Mouse (Mus musculus) ES-Bruce4 (cell line): Measurements from ENCODE around the gene Ube4b. TPM values are rescaled to one million over a fixed set of nuclear protein-coding genes. Genes with fewer than 3 reads are reported as not detected.
A peak's percentile ranks its signal among the peaks of the same experiment; 100 is the strongest.

ENCODE experiments used
- H3K27ac ChIP-seq: 2 replicates; pipeline ENCODE4 v1.5.1; 2012; ENCODE audit warnings: low read length, inconsistent platforms; ENCODE audit not compliant: insufficient read depth
- H3K27me3 ChIP-seq: 2 replicates; pipeline ENCODE4 v1.6.1; 2012; ENCODE audit warnings: mild to moderate bottlenecking, low read length, inconsistent platforms; ENCODE audit not compliant: control insufficient read depth, poor library complexity, insufficient read depth, severe bottlenecking
- H3K36me3 ChIP-seq: 2 replicates; pipeline ENCODE4 v1.6.1; 2012; ENCODE audit warnings: inconsistent platforms, mild to moderate bottlenecking, low read length, moderate library complexity; ENCODE audit not compliant: control insufficient read depth, poor library complexity, insufficient read depth, severe bottlenecking
- H3K4me1 ChIP-seq: one replicate; pipeline ENCODE4 v1.8.1; 2011; ENCODE audit warnings: low read length; ENCODE audit not compliant: control insufficient read depth, insufficient read depth
- H3K4me3 ChIP-seq: 2 replicates; pipeline ENCODE4 v1.5.1; 2011; ENCODE audit warnings: low read depth, mild to moderate bottlenecking, low read length
- H3K9ac ChIP-seq: 2 replicates; pipeline ENCODE4 v1.6.1; 2012; ENCODE audit warnings: low read depth, mild to moderate bottlenecking, inconsistent platforms; ENCODE audit not compliant: poor library complexity, severe bottlenecking
- H3K9me3 ChIP-seq: replicated peaks from 2 replicates; pipeline ENCODE4 v1.6.1; 2012; ENCODE audit warnings: mild to moderate bottlenecking, low read length, inconsistent platforms; ENCODE audit not compliant: control insufficient read depth, poor library complexity, insufficient read depth, severe bottlenecking
- CTCF ChIP-seq: IDR thresholded peaks from one replicate; pipeline ENCODE4 v1.8.1; 2011; ENCODE audit warnings: low read depth, low read length
- EP300 ChIP-seq: IDR thresholded peaks from 2 replicates; pipeline ENCODE4 v1.6.1; 2011; ENCODE audit warnings: low read depth, low read length; ENCODE audit not compliant: insufficient read depth
- POLR2A ChIP-seq: IDR thresholded peaks from one replicate; pipeline ENCODE4 v1.8.1; 2011; ENCODE audit warnings: low read length; ENCODE audit not compliant: insufficient read depth
- polyA plus RNA-seq: library from polyadenylated mRNA; stranded (reverse); fragments of >200 nt; gene quantifications from 2 replicates; pipeline ENCODE4 v1.2.4, GENCODE M21; 2011; ENCODE audit warnings: low read depth; ENCODE audit not compliant: missing spikeins, insufficient read depth, insufficient read length

Ube4b gene
- polyA plus RNA-seq, 1 experiment: 193 TPM

DNA sequence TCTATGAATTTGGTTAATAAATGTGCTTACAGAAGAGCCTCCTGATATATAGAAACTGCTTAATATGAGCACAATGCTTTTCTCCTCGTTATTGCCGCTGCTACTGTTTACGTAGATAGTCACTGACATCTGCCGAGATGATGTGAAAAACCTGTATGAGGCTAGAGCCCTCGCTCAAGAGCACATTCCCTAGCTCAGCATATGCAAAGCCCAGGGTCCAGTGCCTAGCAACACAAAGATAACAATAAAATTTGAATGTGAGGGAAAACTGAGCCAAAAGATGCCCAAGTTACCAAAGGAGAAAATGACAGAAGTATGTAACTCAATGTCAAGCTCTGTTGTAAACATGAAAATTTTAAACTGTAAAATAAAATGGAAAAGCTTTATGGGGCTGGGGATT lies 123.0 kb downstream of the Ube4b start:
- peaks cover 4% of the 10 kb centered on the region for H3K4me1 ChIP-seq
- H3K27me3 ChIP-seq: no peaks in the 10 kb centered on the region
- no peak overlapping the region for H3K27ac ChIP-seq
- no peaks in the 10 kb centered on the region for H3K36me3 ChIP-seq
- no peak overlapping the region for H3K4me3 ChIP-seq
- H3K9ac ChIP-seq: no peak overlapping the region
- TF ChIP-seq CTCF (no peak), EP300 (no peak), POLR2A (no peak)
- no peaks in the 10 kb centered on the region for H3K9me3 ChIP-seq

GRCm38 (mm10) chr4:149302751-149303150 lies 123.8 kb downstream of the Ube4b start:
- Histone ChIP-seq H3K36me3 (no peaks in the 10 kb centered on the region), H3K27me3 (no peaks in the 10 kb centered on the region), H3K9ac (no peak overlapping the region), H3K27ac (no peak overlapping the region), H3K9me3 (no peaks in the 10 kb centered on the region), H3K4me3 (no peak overlapping the region), H3K4me1 (peaks cover 4% of the 10 kb centered on the region)
- no peak for TF ChIP-seq CTCF
- no peak for TF ChIP-seq POLR2A
- TF ChIP-seq EP300: no peak

- Histone ChIP-seq H3K9me3 (no peaks in the 10 kb centered on the region), H3K4me1 (peaks cover 4% of the 10 kb centered on the region), H3K27me3 (no peaks in the 10 kb centered on the region), H3K36me3 (no peaks in the 10 kb centered on the region), H3K4me3 (no peak overlapping the region), H3K27ac (peak overlapping the region; percentile 61; the same call in 1 of the 2 replicates), H3K9ac (no peak overlapping the region)
- TF ChIP-seq CTCF: no peak
- TF ChIP-seq EP300: no peak
- TF ChIP-seq POLR2A: no peak
Observed at GRCm38 (mm10) chr4:149302136-149302535, 124.4 kb downstream of the Ube4b start.

GRCm38 (mm10) chr4:149296501-149296900 lies 130.0 kb downstream of the Ube4b start:
- Histone ChIP-seq H3K36me3 (no peaks in the 10 kb centered on the region), H3K9me3 (no peaks in the 10 kb centered on the region), H3K27ac (no peak overlapping the region), H3K4me1 (peaks cover under 1% of the 10 kb centered on the region), H3K27me3 (no peaks in the 10 kb centered on the region), H3K4me3 (no peak overlapping the region), H3K9ac (no peak overlapping the region)
- no peak for TF ChIP-seq POLR2A

- H3K27me3 ChIP-seq: no peaks in the 10 kb centered on the region
- no peaks in the 10 kb centered on the region for H3K4me1 ChIP-seq
- H3K36me3 ChIP-seq: no peaks in the 10 kb centered on the region
- H3K4me3 ChIP-seq: no peak overlapping the region
- no peak overlapping the region for H3K27ac ChIP-seq
- no peak for TF ChIP-seq CTCF
- TF ChIP-seq POLR2A: no peak
- TF ChIP-seq EP300: no peak
- H3K9me3 ChIP-seq: no peaks in the 10 kb centered on the region
- H3K9ac ChIP-seq: no peak overlapping the region
Observed at GRCm38 (mm10) chr4:149292984-149293383, 133.6 kb downstream of the Ube4b start.

DNA sequence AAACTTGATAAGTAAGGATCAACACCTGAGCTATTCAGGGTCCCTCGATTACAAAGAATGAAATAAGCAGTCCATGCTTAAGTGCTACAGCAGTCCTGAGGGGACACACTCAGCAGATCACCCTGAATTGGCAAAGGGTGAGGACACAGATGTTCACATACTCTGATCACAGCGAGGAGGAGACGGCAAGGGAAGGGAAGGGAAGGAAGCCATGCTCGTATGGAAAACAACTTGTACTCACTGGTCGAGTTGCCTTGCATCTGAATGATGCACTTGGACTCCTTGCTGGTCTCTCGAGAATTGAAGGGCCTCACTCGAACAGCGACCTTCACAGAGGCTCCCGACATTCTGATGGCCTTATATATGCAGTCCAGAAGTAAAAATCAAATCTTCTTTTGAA lies 135.5 kb downstream of the Ube4b start:
- Histone ChIP-seq H3K27ac (no peak overlapping the region), H3K9me3 (no peaks in the 10 kb centered on the region), H3K27me3 (no peaks in the 10 kb centered on the region), H3K4me1 (no peaks in the 10 kb centered on the region), H3K9ac (no peak overlapping the region), H3K36me3 (no peaks in the 10 kb centered on the region), H3K4me3 (no peak overlapping the region)
- no peak for TF ChIP-seq EP300
- no peak for TF ChIP-seq POLR2A
- no peak for TF ChIP-seq CTCF

- Histone ChIP-seq H3K4me3 (no peak overlapping the region), H3K9ac (no peak overlapping the region), H3K4me1 (no peaks in the 10 kb centered on the region), H3K36me3 (no peaks in the 10 kb centered on the region), H3K27ac (no peak overlapping the region), H3K27me3 (no peaks in the 10 kb centered on the region), H3K9me3 (no peaks in the 10 kb centered on the region)
- TF ChIP-seq POLR2A (no peak), CTCF (no peak), EP300 (no peak)
Observed at GRCm38 (mm10) chr4:149290157-149290750, 136.3 kb downstream of the Ube4b start.
